Mouse (Mus musculus): Measurements from ENCODE around the gene Tmem51. TPM values are rescaled to one million over a fixed set of nuclear protein-coding genes. Genes with fewer than 3 reads are reported as not detected.

Gene Tmem51
- polyA plus RNA-seq, 1 experiment: 51.4 TPM

- 81% methylated on average over 1 of the region's 1 CpGs for WGBS
- no peak for DNase-seq (ENCODE audit: low read depth, low spot score)
Measured at GRCm38 (mm10) chr4:141988178-141988577, 95.9 kb downstream of the Tmem51 start.

- WGBS: 75% methylated on average over 3 of the region's 3 CpGs
- no peak for DNase-seq (ENCODE audit: low read depth, low spot score)
Measured at GRCm38 (mm10) chr4:141983689-141984088, 100.4 kb downstream of the Tmem51 start.

DNA sequence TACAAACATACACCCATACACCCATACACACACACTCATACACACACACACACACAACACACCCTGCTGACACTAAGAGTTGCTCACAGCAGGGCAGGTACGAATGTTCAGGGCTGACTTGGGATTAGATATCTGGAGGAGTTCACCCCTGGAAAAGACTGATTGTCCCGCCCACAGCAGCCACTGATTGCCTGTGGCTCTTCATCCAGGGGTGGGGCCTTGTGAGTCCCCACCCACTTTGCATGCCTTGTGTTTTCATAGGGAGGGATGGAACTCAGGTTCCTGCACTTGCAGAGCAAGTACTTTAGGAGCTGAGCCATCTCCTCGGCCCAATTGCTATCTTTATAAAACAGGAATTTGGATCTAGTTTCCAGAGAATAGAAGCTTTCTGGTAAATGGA lies 102.6 kb downstream of the Tmem51 start:
- WGBS: 46% methylated on average over 3 of the region's 3 CpGs

More for the DNA sequence above, 102.6 kb downstream of the Tmem51 start:
- DNase-seq (ENCODE audit: low read depth, low spot score): no peak

Other genes starting within 250 kb of the Tmem51 start
- 0.17 and 0.32 TPM in 2 replicates for gene Ctrc, start 237.9 kb downstream of the Tmem51 start, polyA plus RNA-seq (2012; rRNA removed)
- 252 and 270 TPM in 2 replicates for gene Efhd2, start 209.4 kb downstream of the Tmem51 start, polyA plus RNA-seq (2012; rRNA removed)
- 0.33 and 0.38 TPM in 2 replicates for gene Fhad1, start 69.2 kb downstream of the Tmem51 start, polyA plus RNA-seq (2012; rRNA removed)
- 7.3 and 11.4 TPM in 2 replicates for gene Kazn, start 155.1 kb upstream of the Tmem51 start, polyA plus RNA-seq (2012; rRNA removed)

All from large intestine, adult 2 months (tissue).